Mouse (Mus musculus) E14TG2a.4 (cell line): ENCODE results near the gene Mlxip.

Experiments
- CTCF ChIP-seq: conservative IDR thresholded peaks from 2 replicates; pipeline ENCODE4 v1.5.1; 2014; ENCODE audit warnings: low read length
- NANOG ChIP-seq: IDR thresholded peaks from 2 replicates; pipeline ENCODE4 v1.6.1; 2014; ENCODE audit warnings: borderline replicate concordance, low read length, mixed read lengths
- POU5F1 ChIP-seq: IDR thresholded peaks from 2 replicates; pipeline ENCODE4 v1.6.1; 2014; ENCODE audit warnings: low read length, borderline replicate concordance

GRCm38 (mm10) chr5:123451886-123452285, 57.3 kb downstream of the Mlxip start:
- TF ChIP-seq CTCF (no peak), POU5F1 (no peak), NANOG (no peak)
